Mouse (Mus musculus) hindbrain, embryonic 13.5 days (tissue): ENCODE measurements around the gene Plekhg1. TPM values are rescaled to one million over a fixed set of nuclear protein-coding genes. Genes with fewer than 3 reads are reported as not detected.

Source experiments
- ATAC-seq: fragments of 200-750 bp; cut with Nextera tagmentation; 2 replicates; pipeline ENCODE4 v1.8.0; 2017; ENCODE audit warnings: moderate TSS enrichment; ENCODE audit not compliant: low FRiP score
- H3K27ac ChIP-seq: fragments of 300-500 bp; sonication (generic); 2 replicates; pipeline ENCODE4 v1.5.1; 2015; ENCODE audit warnings: inconsistent platforms, mild to moderate bottlenecking, moderate library complexity
- H3K27me3 ChIP-seq: fragments of 300-500 bp; sonication (generic); 2 replicates; pipeline ENCODE4 v1.6.1; 2015; ENCODE audit warnings: mild to moderate bottlenecking, inconsistent platforms
- H3K36me3 ChIP-seq: fragments of 300-500 bp; sonication (generic); 2 replicates; pipeline ENCODE4 v1.6.1; 2015; ENCODE audit warnings: mild to moderate bottlenecking, inconsistent platforms
- H3K4me1 ChIP-seq: fragments of 300-500 bp; sonication (generic); replicated peaks from 2 replicates; pipeline ENCODE4 v1.6.1; 2015; ENCODE audit warnings: inconsistent platforms
- H3K4me2 ChIP-seq: fragments of 300-500 bp; sonication (generic); 2 replicates; pipeline ENCODE4 v1.6.1; 2015; ENCODE audit warnings: inconsistent platforms, mild to moderate bottlenecking, moderate library complexity
- H3K4me3 ChIP-seq: fragments of 300-500 bp; sonication (generic); 2 replicates; pipeline ENCODE4 v1.5.1; 2015; ENCODE audit warnings: mild to moderate bottlenecking, inconsistent platforms
- H3K9ac ChIP-seq: fragments of 300-500 bp; sonication (generic); 2 replicates; pipeline ENCODE4 v1.6.1; 2015; ENCODE audit warnings: mild to moderate bottlenecking, inconsistent platforms
- H3K9me3 ChIP-seq: fragments of 300-500 bp; sonication (generic); 2 replicates; pipeline ENCODE4 v1.6.1; 2016; ENCODE audit warnings: inconsistent platforms
- WGBS: fragments of 180-500 bp; shearing (Covaris S2); methylation state at CpG from one replicate; pipeline ENCODE4 v1.1.7; 2015; 5-methylcytosine and 5-hydroxymethylcytosine counted together
- polyA plus RNA-seq: library from polyadenylated mRNA; unstranded; fragments of >200 nt; fragmentation: Nextera tagmentation; extraction: Ambion mirVana; gene quantifications from 2 replicates; pipeline ENCODE4 v1.2.1, GENCODE M21; 2015

The Plekhg1 gene
- polyA plus RNA-seq, 1 experiment from 2014 or later: 7.4 TPM

DNA sequence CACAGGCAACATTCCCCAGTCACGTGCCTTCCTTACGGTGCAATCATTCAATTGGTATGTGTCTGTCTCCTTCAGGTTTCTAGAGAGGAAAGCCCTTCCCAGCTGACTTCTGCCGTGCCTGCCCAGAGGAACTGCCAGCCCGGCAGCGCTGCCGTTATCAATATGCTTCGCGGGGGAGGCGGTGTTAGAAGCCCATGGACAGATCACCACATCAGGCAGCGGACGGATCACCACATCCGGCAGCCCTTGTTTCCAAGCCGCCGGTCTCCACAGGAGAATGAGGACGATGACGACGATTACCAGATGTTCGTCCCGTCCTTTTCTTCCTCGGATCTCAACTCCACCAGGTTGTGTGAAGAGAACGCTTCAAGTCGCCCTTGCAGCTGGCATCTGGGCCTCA, 216.3 kb downstream of the Plekhg1 start:
- no peaks in the 10 kb centered on the region for H3K27me3 ChIP-seq
- no peak for ATAC-seq
- H3K9ac ChIP-seq: no peak overlapping the region
- H3K4me2 ChIP-seq: no peak overlapping the region
- WGBS: 95% methylated on average over 22 of the region's 22 CpGs
- no peak overlapping the region for H3K27ac ChIP-seq
- no peak overlapping the region for H3K4me3 ChIP-seq
- no peaks in the 10 kb centered on the region for H3K9me3 ChIP-seq
- H3K4me1 ChIP-seq: no peaks in the 10 kb centered on the region
- peaks cover 16% of the 10 kb centered on the region for H3K36me3 ChIP-seq

DNA sequence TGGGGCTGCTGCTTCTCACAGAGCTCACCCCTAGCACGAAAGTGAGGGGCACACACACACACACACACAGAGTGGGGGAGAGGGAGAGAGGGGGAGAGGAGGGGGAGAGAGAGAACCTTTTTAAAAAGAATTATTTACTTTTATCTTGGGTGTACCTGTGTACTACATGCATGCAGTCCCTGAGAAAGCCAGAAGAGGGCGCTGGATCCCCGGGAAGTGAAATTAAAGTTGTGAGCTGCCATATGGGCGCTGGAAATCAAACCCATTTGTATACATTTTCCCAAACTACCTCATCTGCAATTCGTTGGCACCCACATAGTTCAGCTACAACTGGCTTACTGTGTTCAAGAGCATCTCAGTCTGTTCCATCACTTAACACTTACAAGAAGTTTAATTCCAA, 218.4 kb downstream of the Plekhg1 start:
- Histone ChIP-seq H3K4me2 (no peak overlapping the region), H3K36me3 (peaks cover 16% of the 10 kb centered on the region), H3K27ac (no peak overlapping the region), H3K9me3 (no peaks in the 10 kb centered on the region), H3K4me3 (no peak overlapping the region), H3K9ac (no peak overlapping the region), H3K4me1 (no peaks in the 10 kb centered on the region), H3K27me3 (no peaks in the 10 kb centered on the region)
- ATAC-seq: no peak
- 75% methylated on average over 5 of the region's 5 CpGs for WGBS

DNA sequence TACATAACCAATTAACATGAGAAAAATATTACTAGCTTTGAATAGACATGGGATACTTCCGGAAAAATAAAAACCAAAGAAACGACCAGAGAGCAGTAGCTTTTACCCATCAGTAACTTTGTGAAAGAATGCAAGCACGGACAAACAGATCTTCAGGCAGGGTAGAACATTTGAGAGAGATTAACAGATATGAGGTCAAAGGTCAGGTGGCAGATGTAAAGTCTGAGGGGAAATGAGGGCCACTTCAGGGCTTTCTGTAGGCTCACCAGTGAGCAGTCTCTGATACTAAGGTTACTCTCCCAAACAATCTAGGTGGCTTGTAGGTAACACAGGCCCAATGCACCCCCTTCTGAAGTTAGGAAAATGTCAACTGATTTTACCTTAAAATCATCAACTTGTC, 228.9 kb downstream of the Plekhg1 start:
- Histone ChIP-seq H3K27ac (no peak overlapping the region), H3K4me3 (no peak overlapping the region), H3K36me3 (no peaks in the 10 kb centered on the region), H3K4me1 (peaks cover 10% of the 10 kb centered on the region; the same call in 1 of the 2 replicates), H3K9ac (no peak overlapping the region), H3K27me3 (no peaks in the 10 kb centered on the region), H3K4me2 (no peak overlapping the region), H3K9me3 (no peaks in the 10 kb centered on the region)
- ATAC-seq: no peak
- 68% methylated on average over 3 of the region's 3 CpGs for WGBS

DNA sequence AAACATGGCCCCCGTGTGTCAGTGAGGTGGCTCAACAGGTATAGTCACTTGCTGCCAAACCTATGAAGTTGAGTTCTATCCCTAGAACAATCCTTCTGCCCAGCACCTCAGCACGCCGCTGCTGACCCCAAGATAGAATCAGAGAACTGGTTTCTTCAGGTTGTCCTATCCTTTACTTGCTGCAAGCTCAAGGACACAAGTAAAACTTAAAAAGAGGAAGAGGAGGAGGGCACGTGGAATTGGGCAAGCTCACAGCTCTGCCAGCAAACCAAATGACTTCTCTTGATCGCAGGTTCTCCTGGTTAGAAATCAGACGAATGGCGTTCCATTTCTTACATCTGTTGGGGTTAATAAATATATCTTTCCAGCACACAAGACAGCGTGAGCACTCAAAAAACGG, 232.1 kb downstream of the Plekhg1 start:
- ATAC-seq: no peak

DNA sequence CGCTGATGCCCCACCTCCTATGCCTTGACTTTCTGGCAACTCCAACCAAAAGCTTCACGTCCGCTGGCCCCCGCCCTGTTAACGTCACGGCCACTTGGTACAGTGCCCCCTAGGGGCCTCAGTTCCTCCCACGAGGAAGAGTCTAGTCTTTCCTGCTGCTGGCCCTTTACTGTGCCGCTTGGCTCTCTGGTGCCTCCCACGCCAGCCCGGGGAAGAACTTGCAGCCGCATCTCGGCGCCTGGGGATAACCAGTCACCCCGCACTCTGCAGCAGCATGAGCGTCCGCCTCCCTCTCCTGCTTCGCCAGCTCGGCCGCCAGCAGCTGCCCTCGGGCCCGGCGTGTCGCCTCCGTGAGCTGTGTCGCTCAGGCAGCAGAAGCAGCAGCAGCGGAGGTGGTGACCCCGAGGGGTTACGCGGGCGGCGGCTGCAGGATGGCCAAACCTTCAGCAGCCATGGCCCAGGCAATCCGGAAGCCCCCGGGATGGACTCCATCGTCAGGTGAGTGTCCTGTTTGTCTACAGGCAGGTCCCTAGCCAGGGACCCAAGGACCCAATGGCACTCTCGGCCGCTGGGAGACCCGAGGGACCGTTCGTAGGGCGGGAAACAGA, 232.9 kb downstream of the Plekhg1 start, which contains the start of gene Mthfd1l:
Gene Mthfd1l, plus strand, starts transcription at position 138 of the 608 bp plus-strand sequence.
- WGBS: under 1% methylated on average over 40 of the region's 40 CpGs
- Histone ChIP-seq H3K9ac (peak within 1 kb of the TSS; percentile 84), H3K36me3 (no peaks in the 10 kb centered on the region), H3K4me2 (peak within 1 kb of the TSS; percentile 88), H3K27me3 (no peaks in the 10 kb centered on the region), H3K4me1 (peaks cover 12% of the 10 kb centered on the region; the same call in 1 of the 2 replicates), H3K27ac (peak within 1 kb of the TSS; percentile 76), H3K9me3 (no peaks in the 10 kb centered on the region), H3K4me3 (peak within 1 kb of the TSS; percentile 61)
- peak; percentile 91 for ATAC-seq

More for the DNA sequence above, 232.1 kb downstream of the Plekhg1 start:
- Histone ChIP-seq H3K4me2 (no peak overlapping the region), H3K27me3 (no peaks in the 10 kb centered on the region), H3K27ac (no peak overlapping the region), H3K4me1 (peaks cover 12% of the 10 kb centered on the region; the same call in 1 of the 2 replicates), H3K9me3 (no peaks in the 10 kb centered on the region), H3K36me3 (no peaks in the 10 kb centered on the region), H3K4me3 (peak overlapping the region; percentile 61; the same call in 1 of the 2 replicates), H3K9ac (no peak overlapping the region)
- WGBS: 90% methylated on average over 9 of the region's 9 CpGs

DNA sequence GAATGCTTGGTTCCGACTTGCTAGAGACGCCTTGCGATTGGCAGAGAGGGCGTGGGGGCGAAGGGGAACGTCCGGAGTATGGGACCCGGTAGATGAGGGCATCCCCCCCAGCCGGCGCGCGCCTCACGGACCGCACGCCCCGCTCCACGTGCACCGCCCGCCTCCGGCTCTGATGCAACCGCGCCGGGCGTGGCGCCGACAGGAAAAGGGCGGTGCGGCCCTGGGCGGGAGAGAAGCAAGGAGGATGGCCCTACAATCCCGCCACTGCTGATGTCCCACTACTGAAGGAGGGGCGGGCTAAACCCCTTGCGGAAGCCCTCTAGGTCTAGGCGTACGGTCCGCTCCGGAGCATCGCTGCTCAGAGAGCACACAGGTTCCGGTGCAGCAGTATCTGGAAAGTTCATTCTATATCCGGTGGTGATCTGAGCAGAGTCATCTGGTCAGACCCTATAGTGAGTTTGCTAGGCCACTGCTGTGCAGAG, 233.5 kb downstream of the Plekhg1 start:
- Histone ChIP-seq H3K9me3 (no peaks in the 10 kb centered on the region), H3K4me3 (peak overlapping the region; percentile 61), H3K4me1 (peaks cover 12% of the 10 kb centered on the region; the same call in 1 of the 2 replicates), H3K4me2 (peak overlapping the region; percentile 88), H3K27ac (peak overlapping the region; percentile 76), H3K27me3 (no peaks in the 10 kb centered on the region), H3K36me3 (no peaks in the 10 kb centered on the region), H3K9ac (peak overlapping the region; percentile 84)
- under 1% methylated on average over 36 of the region's 39 CpGs for WGBS
- peak; percentile 93 for ATAC-seq

DNA sequence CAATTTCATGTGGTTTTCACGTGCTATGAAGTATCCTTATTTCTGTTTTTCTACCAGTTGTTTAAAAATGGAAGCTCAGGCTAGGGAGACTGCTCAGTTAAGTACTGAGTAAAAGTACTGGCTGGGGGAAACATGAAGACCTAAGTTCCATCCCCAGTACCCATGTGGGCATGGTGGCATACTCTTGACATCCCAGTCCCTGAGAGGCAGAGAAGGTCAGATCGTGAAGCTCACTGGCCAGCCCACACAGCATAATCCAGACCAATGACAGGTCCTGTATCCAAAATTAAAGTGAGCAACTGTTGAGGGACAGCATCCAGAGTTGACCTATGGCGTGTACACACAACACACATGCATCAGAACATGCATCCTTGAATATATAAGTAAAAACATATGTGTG, 234.2 kb downstream of the Plekhg1 start:
- no peak overlapping the region for H3K4me3 ChIP-seq
- 0 out of 2 replicates have a peak, but pooled peaks cover 4% of the 10 kb centered on the region for H3K36me3 ChIP-seq
- WGBS: 76% methylated on average over 3 of the region's 3 CpGs
- H3K27me3 ChIP-seq: no peaks in the 10 kb centered on the region
- ATAC-seq: no peak
- no peak overlapping the region; the same call in 1 of the 2 replicates for H3K4me2 ChIP-seq
- no peak overlapping the region for H3K27ac ChIP-seq
- H3K9ac ChIP-seq: no peak overlapping the region
- H3K4me1 ChIP-seq: peaks cover 12% of the 10 kb centered on the region; the same call in 1 of the 2 replicates
- H3K9me3 ChIP-seq: no peaks in the 10 kb centered on the region

DNA sequence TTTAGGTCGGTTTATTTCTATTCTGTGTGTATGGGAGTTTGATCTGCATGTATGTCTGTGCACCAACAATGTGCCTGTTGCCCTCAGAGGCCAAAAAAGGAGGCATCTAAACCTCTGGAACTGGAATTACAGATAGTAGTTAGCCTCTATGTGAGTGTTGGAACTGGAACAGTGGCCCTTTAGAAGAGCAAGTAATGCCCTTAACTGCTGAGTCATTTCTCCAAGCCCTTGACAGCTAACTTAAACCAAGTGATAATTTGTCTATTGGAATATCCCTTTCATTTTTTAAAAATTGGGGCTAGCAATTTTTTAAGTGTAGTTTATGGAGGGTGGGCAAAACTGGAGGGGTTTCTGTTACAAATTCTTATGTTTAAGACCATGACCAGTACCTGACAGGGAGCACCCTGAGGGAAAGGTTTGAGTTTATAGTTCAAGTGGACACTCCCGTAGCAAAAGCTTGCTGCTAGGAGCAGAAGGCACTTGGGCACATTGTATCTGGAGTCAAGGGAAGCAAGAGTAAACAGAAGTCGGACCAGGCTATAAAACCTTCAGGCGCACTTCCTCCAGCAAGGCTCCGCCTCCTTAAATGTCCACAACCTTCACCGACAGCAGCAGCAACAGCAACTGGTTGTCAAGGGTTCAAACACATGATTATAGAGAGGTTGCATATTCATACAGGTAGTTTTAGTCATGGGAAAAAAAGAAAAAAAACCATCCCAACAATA, 235.9 kb downstream of the Plekhg1 start:
- Histone ChIP-seq H3K9ac (no peak overlapping the region), H3K9me3 (no peaks in the 10 kb centered on the region), H3K4me1 (peaks cover 12% of the 10 kb centered on the region; the same call in 1 of the 2 replicates), H3K4me3 (no peak overlapping the region), H3K36me3 (peaks cover 13% of the 10 kb centered on the region), H3K27ac (no peak overlapping the region), H3K4me2 (no peak overlapping the region), H3K27me3 (no peaks in the 10 kb centered on the region)
- 81% methylated on average over 6 of the region's 6 CpGs for WGBS
- ATAC-seq: no peak

DNA sequence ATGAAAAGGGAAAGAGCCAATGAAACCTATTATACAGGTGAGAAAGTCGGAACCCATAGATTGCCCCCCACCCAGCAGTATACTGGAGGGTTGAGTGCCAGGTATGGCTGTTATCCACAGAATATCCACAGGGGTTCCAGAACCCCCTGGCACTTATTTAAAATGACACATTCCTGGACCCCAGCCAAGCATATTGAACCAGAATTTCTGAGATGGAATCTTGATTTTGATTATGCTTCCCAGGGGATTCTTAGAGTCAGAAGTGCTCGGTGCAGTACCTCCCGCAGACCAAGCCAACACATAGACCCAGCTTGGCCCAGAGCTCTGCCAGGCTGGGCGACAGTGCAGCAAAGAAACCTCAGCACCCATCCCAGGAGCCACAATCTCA, 236.5 kb downstream of the Plekhg1 start:
- Histone ChIP-seq H3K9ac (no peak overlapping the region), H3K27me3 (no peaks in the 10 kb centered on the region), H3K4me1 (peaks cover 12% of the 10 kb centered on the region; the same call in 1 of the 2 replicates), H3K9me3 (no peaks in the 10 kb centered on the region), H3K4me3 (no peak overlapping the region), H3K27ac (no peak overlapping the region), H3K4me2 (no peak overlapping the region), H3K36me3 (peaks cover 13% of the 10 kb centered on the region)
- no peak for ATAC-seq
- WGBS: 80% methylated on average over 4 of the region's 4 CpGs

DNA sequence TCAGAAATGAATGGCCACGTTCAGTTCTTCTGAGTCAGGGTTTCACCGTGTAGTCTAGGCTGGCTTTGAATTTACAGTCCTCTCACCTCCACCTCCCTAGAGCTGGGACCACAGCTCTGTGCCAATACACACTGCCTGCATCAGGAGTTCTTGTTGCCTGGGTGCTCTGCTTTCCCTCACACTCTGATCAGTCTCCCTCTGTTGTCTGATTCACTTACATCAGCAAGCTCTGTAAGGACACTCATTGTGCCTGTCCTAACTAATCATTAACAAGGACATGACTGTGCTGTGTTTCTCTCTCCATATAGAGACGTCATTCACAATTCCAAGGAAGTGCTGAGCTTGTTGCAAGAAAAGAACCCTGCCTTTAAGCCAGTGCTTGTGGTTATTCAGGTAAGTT, 238.2 kb downstream of the Plekhg1 start:
- Histone ChIP-seq H3K9ac (no peak overlapping the region), H3K4me1 (0 out of 2 replicates have a peak, but pooled peaks cover 5% of the 10 kb centered on the region), H3K4me3 (no peak overlapping the region), H3K27me3 (no peaks in the 10 kb centered on the region), H3K36me3 (peaks cover 13% of the 10 kb centered on the region), H3K9me3 (no peaks in the 10 kb centered on the region), H3K4me2 (no peak overlapping the region), H3K27ac (no peak overlapping the region)
- WGBS: 70% methylated on average over 3 of the region's 3 CpGs
- no peak for ATAC-seq

DNA sequence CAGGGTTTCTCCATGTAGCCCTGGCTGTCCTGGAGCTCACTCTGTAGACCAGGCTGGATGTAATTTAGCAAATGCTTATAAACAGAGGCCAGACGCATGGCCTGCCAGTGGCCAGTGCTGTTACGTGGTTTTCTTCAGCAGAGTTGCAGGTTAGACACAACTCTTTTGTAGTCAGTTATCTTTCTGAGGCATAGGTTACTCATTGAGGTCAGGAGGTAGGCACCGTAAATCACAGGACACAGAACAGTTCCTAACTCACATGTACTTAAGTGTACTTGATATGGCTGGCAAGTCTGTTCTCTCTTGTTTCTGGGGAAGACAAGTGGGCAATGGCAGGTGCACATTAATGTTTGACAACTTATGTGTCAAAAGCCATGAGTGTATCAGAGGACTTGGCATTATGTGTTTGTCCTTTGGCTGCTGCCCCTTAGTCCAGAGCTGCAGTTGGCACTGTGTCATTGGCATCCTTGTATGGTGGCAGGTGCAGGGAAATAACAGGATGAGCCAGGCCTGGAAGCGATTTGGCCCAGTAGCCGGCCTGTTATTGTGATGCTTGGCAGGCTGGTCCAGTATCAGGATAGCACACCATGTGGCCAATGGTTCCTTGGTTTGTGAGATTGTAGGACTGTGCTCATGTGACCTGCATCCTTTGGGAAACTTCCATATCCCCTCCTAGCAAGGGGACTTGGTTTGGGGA, 238.8 kb downstream of the Plekhg1 start:
- ATAC-seq: no peak
- H3K9ac ChIP-seq: no peak overlapping the region
- H3K27me3 ChIP-seq: no peaks in the 10 kb centered on the region
- no peak overlapping the region for H3K4me2 ChIP-seq
- 0 out of 2 replicates have a peak, but pooled peaks cover 4% of the 10 kb centered on the region for H3K4me1 ChIP-seq
- no peak overlapping the region; the same call in 1 of the 2 replicates for H3K27ac ChIP-seq
- 90% methylated on average over 5 of the region's 5 CpGs for WGBS
- no peak overlapping the region for H3K4me3 ChIP-seq
- H3K36me3 ChIP-seq: peaks cover 13% of the 10 kb centered on the region
- H3K9me3 ChIP-seq: no peaks in the 10 kb centered on the region

DNA sequence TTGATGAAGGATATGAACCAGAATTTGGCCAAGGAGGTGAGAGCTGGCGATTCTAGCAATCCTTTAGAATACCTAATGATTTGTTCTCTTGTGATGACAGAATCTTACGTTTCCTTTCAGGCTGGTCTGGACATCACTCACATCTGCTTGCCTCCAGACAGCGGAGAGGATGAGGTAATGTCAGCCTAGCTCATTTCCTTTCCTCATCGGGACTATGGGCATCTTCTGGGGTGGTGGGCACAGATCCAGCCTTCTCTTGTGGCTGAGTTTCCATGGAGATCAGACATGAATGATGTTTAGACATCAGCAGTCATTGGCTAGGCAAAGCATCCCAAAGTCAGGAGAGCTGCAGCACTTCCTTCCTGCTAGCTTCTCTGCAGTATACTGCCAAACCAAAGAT, 240.1 kb downstream of the Plekhg1 start:
- peaks cover 13% of the 10 kb centered on the region for H3K36me3 ChIP-seq
- no peak for ATAC-seq
- H3K27ac ChIP-seq: no peak overlapping the region
- H3K9ac ChIP-seq: no peak overlapping the region
- H3K4me2 ChIP-seq: no peak overlapping the region
- H3K27me3 ChIP-seq: no peaks in the 10 kb centered on the region
- WGBS: 84% methylated on average over 4 of the region's 4 CpGs
- no peak overlapping the region for H3K4me3 ChIP-seq
- H3K4me1 ChIP-seq: no peaks in the 10 kb centered on the region
- no peaks in the 10 kb centered on the region for H3K9me3 ChIP-seq
